Mouse (Mus musculus) stomach, adult 2 months (tissue): ENCODE measurements around the gene Supt20. TPM values are rescaled to one million over a fixed set of nuclear protein-coding genes. Genes with fewer than 3 reads are reported as not detected.

Experiments used
- polyA plus RNA-seq: library from polyadenylated mRNA; depleted of rRNA; stranded (reverse); fragments of >200 nt; gene quantifications from 2 replicates; pipeline ENCODE4 v1.2.3, GENCODE M21; 2012; rRNA removed

The Supt20 gene
- 13.3 and 18.4 TPM in 2 replicates for polyA plus RNA-seq

DNA sequence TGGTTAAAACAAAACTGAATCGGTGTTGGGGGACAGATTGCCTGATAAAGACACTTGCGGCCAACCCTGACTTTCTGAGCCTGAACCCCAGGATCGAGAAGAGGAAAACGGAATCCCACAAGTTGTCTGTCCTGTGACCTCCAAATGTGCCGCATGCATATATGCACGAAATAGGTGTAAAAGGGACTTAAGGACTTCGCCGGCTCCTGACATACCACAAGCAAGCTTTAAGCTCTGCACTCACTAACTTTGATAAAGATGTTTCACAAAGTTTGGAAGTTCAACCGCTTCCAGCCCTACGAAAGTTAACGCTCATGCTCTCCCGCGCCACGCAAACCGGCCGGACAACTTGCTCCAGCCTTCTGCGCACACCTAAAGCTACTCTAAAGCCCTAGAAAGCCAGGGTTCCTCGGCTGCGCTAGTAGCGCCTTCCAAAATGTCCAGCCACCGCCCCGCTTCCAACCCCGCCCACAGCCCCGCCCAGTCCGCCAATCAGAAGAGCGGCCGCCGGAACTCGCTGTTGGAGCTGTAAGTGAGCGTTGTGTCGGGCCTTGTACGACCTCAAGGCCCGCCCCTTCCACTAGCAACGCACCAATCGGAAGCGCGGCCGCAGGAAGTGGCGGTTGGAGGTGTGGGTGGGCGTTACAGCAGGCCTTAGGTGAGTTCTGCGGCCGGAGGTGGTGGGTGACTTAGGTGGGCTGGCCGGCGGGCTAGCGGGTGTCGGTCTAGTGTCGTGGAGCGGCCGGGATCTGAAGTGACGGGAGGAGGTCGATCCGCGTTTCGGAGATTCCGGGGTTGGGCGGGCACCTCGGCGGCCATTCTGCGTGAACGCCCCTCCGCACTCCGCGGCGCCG, at the start of gene Supt20:
Supt20 (plus strand) TSS at position 606 of the 854 bp plus-strand sequence.

GRCm38 (mm10) chr3:54714253-54714652, 21.6 kb downstream of the Supt20 start, which contains the start of gene Gm21958:
Gene Gm21958, minus strand, starts transcription at chr3:54714353.

DNA sequence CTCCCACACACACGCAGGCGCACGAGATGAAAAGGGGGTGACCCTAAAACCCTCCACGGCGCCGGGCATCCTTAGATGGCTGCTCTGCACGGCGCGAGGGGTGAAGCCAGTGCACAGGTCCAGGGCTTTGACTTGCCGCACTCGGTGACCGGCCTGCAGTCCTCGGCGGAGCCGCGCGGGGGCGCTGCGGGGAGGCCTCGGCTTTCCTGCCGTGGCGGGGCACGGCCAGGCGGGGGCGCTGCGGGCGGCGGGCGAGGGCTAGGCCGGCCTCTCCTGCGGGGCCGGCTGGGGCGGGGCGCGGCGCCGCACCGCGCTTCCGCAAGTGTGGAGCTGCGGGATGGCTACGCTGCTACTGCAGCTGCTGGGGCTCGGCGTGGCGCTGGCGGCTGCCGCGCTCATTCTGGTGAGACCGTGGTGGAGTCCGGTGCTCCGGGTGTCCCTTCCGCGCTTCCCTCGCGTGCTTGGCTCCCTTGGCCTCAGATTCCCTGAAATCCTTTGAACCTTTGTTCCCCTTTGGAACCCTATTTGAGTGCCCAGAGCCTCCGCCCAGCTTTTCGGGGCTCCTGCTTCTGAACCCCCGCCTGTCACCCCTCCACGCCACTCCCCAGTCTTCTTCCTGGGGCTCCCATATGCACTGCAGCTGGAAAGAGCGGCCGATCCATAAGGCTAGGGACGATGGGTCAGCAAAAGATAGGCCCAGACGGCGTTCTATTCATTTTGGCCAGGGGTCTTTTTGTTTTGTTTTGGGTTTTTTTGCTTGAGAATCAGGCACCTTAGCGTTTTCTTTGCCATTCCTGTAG, 42.8 kb downstream of the Supt20 start, which contains the start of the genes Exosc8 and Alg5:
Exosc8 (minus strand) TSS at position 147 of the 800 bp plus-strand sequence.
Alg5 (plus strand) TSS at position 293 of the 800 bp plus-strand sequence.

DNA sequence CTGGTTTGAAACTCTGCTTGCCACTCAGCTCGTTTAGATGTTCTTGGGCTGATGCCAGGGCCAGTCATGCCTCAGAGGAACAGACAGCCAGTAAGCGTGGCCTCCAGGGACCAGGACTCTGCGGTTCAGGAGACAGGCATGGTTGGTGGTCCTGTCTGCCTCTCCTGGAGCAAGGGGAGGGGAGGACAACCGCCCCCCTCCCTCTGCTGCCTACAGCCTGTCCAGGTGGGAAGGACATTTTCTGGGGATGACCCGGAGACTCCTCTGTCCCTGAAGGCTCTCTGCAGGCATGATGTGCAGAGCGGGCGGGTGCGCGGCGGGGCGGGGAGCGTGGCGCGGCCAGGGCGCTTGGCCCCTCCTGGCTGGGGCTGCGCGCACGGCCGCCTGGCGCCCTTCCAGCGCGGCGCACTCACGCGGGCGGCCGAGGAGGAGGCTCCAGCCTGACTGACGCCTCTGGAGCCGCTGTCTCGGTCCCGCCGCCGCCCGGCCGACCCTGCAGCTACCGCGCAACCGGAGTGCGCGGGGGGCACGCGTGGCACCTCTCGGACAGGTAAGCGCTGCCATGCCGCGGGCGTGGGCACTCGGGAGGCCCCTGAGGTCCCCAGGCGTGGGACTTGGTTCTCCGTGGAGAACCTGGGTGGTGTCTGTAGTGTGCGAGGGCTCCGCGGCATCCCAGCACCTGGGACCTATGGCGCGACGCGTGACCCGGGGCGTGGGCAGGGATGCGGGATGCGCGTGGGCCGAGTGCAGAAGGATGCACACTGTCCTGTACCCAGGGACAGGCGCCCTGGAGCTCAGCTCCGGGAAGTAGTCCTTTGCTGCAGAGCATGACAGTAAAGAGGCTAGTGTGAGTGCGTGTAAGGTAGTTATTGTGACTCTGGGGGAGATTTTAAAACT, 62.8 kb downstream of the Supt20 start, which contains the start of gene Smad9:
Smad9 (plus strand) TSS at position 438 of the 897 bp plus-strand sequence.

Other genes starting within 250 kb of the Supt20 start
- not detected in 2 replicates for gene Gm21958, start 21.5 kb downstream of the Supt20 start, polyA plus RNA-seq
- 2.1 TPM in 2 replicates for gene Exosc8, start 42.6 kb downstream of the Supt20 start, polyA plus RNA-seq
- 4.0 and 5.0 TPM in 2 replicates for gene Alg5, start 42.7 kb downstream of the Supt20 start, polyA plus RNA-seq
- gene Smad9, start 62.8 kb downstream of the Supt20 start, polyA plus RNA-seq = 1.6 and 2.1 TPM in 2 replicates
- gene Rfxap, start 115.0 kb downstream of the Supt20 start, polyA plus RNA-seq = 5.1 and 10.2 TPM in 2 replicates
- 0.06 and 0.09 TPM in 2 replicates for gene Sertm1, start 223.1 kb downstream of the Supt20 start, polyA plus RNA-seq